Mouse (Mus musculus) heart, embryonic 13.5 days (tissue): ENCODE measurements around the gene Hoxd10. TPM values are rescaled to one million over a fixed set of nuclear protein-coding genes. Genes with fewer than 3 reads are reported as not detected.
A peak's percentile ranks its signal among the peaks of the same experiment; 100 is the strongest.

ENCODE experiments used
- ATAC-seq: fragments of 200-750 bp; cut with Nextera tagmentation; 2 replicates; pipeline ENCODE4 v1.8.0; 2017; ENCODE audit warnings: moderate TSS enrichment; ENCODE audit not compliant: insufficient number of reproducible peaks, low FRiP score, low TSS enrichment; ENCODE audit errors: extremely low read depth
- H3K27ac ChIP-seq: fragments of 300-500 bp; sonication (generic); replicated peaks from 2 replicates; pipeline ENCODE4 v1.5.1; 2015; ENCODE audit warnings: moderate library complexity, mild to moderate bottlenecking, inconsistent platforms
- H3K27me3 ChIP-seq: fragments of 300-500 bp; sonication (generic); replicated peaks from 2 replicates; pipeline ENCODE4 v1.6.1; 2015; ENCODE audit warnings: mild to moderate bottlenecking, inconsistent platforms
- H3K36me3 ChIP-seq: fragments of 300-500 bp; sonication (generic); 2 replicates; pipeline ENCODE4 v1.6.1; 2015; ENCODE audit warnings: mild to moderate bottlenecking, inconsistent platforms
- H3K4me1 ChIP-seq: fragments of 300-500 bp; sonication (generic); 2 replicates; pipeline ENCODE4 v1.6.1; 2015; ENCODE audit warnings: inconsistent platforms
- H3K4me2 ChIP-seq: fragments of 300-500 bp; sonication (generic); 2 replicates; pipeline ENCODE4 v1.6.1; 2015; ENCODE audit warnings: inconsistent platforms, mild to moderate bottlenecking, moderate library complexity
- H3K4me3 ChIP-seq: fragments of 300-500 bp; sonication (generic); 2 replicates; pipeline ENCODE4 v1.5.1; 2015; ENCODE audit warnings: moderate library complexity, mild to moderate bottlenecking, inconsistent platforms
- H3K9ac ChIP-seq: fragments of 300-500 bp; sonication (generic); 2 replicates; pipeline ENCODE4 v1.6.1; 2015; ENCODE audit warnings: inconsistent platforms, mild to moderate bottlenecking, moderate library complexity
- H3K9me3 ChIP-seq: fragments of 300-500 bp; sonication (generic); 2 replicates; pipeline ENCODE4 v1.6.1; 2016; ENCODE audit warnings: inconsistent platforms
- WGBS: fragments of 180-500 bp; shearing (Covaris S2); methylation state at CpG from one replicate; pipeline ENCODE4 v1.1.7; 2015; ENCODE audit warnings: mixed read lengths; 5-methylcytosine and 5-hydroxymethylcytosine counted together
- polyA plus RNA-seq: library from polyadenylated mRNA; unstranded; fragments of >200 nt; fragmentation: Nextera tagmentation; extraction: Ambion mirVana; gene quantifications from 2 replicates; pipeline ENCODE4 v1.2.1, GENCODE M21; 2015

Gene Hoxd10
- polyA plus RNA-seq, 1 experiment from 2014 or later, result 0.08 TPM

DNA sequence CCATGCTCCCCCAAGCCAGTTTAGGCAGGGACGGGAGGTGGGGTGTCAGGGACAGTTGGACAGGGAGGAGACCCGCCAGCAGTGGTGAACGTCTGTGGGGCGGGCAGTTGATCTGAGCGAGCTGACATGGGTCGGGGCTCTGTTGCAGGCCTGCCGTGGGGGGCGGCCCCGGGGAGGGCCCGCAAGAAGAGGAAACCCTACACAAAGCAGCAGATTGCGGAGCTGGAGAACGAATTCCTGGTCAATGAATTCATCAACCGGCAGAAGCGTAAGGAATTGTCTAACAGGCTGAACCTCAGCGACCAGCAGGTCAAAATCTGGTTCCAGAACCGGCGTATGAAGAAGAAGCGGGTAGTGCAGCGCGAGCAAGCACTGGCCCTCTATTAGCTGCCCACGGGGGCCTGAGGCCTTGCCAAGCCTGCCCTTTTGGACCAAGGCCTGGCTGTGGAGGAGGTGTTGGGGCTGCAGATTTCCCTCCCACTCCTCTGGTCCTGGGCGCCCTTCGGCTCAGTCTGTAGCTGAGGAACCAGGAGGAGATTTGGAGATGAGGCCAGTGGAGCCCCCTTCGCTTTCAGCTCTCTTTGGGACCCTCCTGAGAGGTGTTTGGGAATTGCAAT, 15.9 kb upstream of the Hoxd10 start:
- no peak for ATAC-seq
- Histone ChIP-seq H3K4me3 (no peak overlapping the region), H3K9ac (no peak overlapping the region), H3K27ac (no peak overlapping the region), H3K4me2 (no peak overlapping the region), H3K4me1 (peaks cover 13% of the 10 kb centered on the region), H3K27me3 (peaks cover 100% of the 10 kb centered on the region), H3K9me3 (no peaks in the 10 kb centered on the region), H3K36me3 (no peaks in the 10 kb centered on the region)
- WGBS, result 4% methylated on average over 24 of the region's 24 CpGs

- ATAC-seq, result no peak
- 3% methylated on average over 9 of the region's 9 CpGs for WGBS
- Histone ChIP-seq H3K4me2 (no peak overlapping the region), H3K4me3 (no peak overlapping the region), H3K27me3 (peaks cover 100% of the 10 kb centered on the region), H3K9me3 (no peaks in the 10 kb centered on the region), H3K36me3 (no peaks in the 10 kb centered on the region), H3K4me1 (peaks cover 13% of the 10 kb centered on the region), H3K9ac (no peak overlapping the region), H3K27ac (no peak overlapping the region)
These were observed 15.2 kb upstream of the Hoxd10 start for GRCm38 (mm10) chr2:74676376-74677052.

- H3K36me3 ChIP-seq, result no peaks in the 10 kb centered on the region
- H3K27me3 ChIP-seq, result peaks cover 100% of the 10 kb centered on the region
- H3K27ac ChIP-seq, result no peak overlapping the region
- H3K4me3 ChIP-seq, result no peak overlapping the region
- H3K9me3 ChIP-seq, result no peaks in the 10 kb centered on the region
- ATAC-seq, result no peak
- no peak overlapping the region for H3K9ac ChIP-seq
- no peak overlapping the region for H3K4me2 ChIP-seq
- H3K4me1 ChIP-seq, result peaks cover 18% of the 10 kb centered on the region
- 16% methylated on average over 2 of the region's 2 CpGs for WGBS
These were observed 14.6 kb upstream of the Hoxd10 start for GRCm38 (mm10) chr2:74677106-74677505.

GRCm38 (mm10) chr2:74678891-74679595, 12.7 kb upstream of the Hoxd10 start, which contains the start of gene Hoxd11:
Gene Hoxd11 (plus strand): TSS chr2:74679557.
- Histone ChIP-seq H3K9me3 (no peaks in the 10 kb centered on the region), H3K4me3 (peak within 1 kb of the TSS; percentile 10; the same call in 1 of the 2 replicates), H3K4me2 (peak within 1 kb of the TSS; percentile 17; the same call in 1 of the 2 replicates), H3K27me3 (peaks cover 100% of the 10 kb centered on the region), H3K9ac (no peak within 1 kb of the TSS), H3K36me3 (no peaks in the 10 kb centered on the region), H3K27ac (no peak within 1 kb of the TSS), H3K4me1 (peaks cover 22% of the 10 kb centered on the region)
- 2% methylated on average over 15 of the region's 15 CpGs for WGBS
- no peak for ATAC-seq

DNA sequence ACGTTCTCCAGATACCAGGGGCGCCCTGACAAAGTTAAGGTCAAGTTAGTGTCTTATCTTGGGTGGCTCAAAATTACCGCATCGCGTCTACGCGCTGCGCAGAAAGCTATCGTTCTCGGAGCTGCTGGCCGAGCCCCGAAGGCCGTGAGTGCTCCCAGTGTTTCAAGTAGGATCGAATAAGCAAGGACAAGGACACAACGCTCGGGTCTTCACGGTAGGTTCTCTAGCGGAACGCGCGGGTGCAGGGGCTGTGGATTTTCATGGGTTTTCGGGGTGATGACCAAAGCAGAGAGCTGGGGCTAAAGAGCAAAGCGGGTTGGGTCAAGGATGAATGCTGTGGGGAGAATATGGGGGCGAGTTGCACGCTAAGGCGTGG, 12.1 kb upstream of the Hoxd10 start:
- no peaks in the 10 kb centered on the region for H3K9me3 ChIP-seq
- H3K4me1 ChIP-seq, result peaks cover 22% of the 10 kb centered on the region
- ATAC-seq, result no peak
- H3K36me3 ChIP-seq, result no peaks in the 10 kb centered on the region
- peaks cover 100% of the 10 kb centered on the region for H3K27me3 ChIP-seq
- no peak overlapping the region for H3K9ac ChIP-seq
- H3K27ac ChIP-seq, result no peak overlapping the region
- WGBS, result under 1% methylated on average over 26 of the region's 26 CpGs
- H3K4me3 ChIP-seq, result peak overlapping the region; percentile 10; the same call in 1 of the 2 replicates
- peak overlapping the region; percentile 17; the same call in 1 of the 2 replicates for H3K4me2 ChIP-seq

DNA sequence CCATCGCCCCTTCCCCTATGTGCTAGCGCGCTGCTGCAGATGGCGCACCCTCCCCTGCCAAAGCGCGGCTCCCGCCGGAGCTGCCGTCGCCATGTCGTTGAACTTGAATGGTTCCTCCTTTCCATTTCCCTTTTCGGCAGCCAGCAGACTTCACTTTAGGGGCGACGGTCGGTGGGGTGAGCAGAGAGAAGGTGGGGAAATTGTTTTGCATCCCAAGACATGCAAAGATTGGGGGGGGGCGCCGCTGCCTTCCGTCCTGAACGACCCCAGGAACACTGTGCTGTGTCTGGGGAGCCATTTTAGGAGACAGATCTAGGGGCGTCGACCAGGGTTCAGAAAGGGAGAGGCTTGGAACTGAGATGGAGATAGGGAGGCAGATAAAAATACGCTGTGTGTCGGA, 11.7 kb upstream of the Hoxd10 start:
- no peak overlapping the region for H3K9ac ChIP-seq
- no peaks in the 10 kb centered on the region for H3K36me3 ChIP-seq
- peaks cover 100% of the 10 kb centered on the region for H3K27me3 ChIP-seq
- no peak for ATAC-seq
- H3K27ac ChIP-seq, result no peak overlapping the region
- 1% methylated on average over 23 of the region's 23 CpGs for WGBS
- peaks cover 22% of the 10 kb centered on the region for H3K4me1 ChIP-seq
- no peaks in the 10 kb centered on the region for H3K9me3 ChIP-seq
- H3K4me2 ChIP-seq, result peak overlapping the region; percentile 17; the same call in 1 of the 2 replicates
- H3K4me3 ChIP-seq, result peak overlapping the region; percentile 10; the same call in 1 of the 2 replicates

DNA sequence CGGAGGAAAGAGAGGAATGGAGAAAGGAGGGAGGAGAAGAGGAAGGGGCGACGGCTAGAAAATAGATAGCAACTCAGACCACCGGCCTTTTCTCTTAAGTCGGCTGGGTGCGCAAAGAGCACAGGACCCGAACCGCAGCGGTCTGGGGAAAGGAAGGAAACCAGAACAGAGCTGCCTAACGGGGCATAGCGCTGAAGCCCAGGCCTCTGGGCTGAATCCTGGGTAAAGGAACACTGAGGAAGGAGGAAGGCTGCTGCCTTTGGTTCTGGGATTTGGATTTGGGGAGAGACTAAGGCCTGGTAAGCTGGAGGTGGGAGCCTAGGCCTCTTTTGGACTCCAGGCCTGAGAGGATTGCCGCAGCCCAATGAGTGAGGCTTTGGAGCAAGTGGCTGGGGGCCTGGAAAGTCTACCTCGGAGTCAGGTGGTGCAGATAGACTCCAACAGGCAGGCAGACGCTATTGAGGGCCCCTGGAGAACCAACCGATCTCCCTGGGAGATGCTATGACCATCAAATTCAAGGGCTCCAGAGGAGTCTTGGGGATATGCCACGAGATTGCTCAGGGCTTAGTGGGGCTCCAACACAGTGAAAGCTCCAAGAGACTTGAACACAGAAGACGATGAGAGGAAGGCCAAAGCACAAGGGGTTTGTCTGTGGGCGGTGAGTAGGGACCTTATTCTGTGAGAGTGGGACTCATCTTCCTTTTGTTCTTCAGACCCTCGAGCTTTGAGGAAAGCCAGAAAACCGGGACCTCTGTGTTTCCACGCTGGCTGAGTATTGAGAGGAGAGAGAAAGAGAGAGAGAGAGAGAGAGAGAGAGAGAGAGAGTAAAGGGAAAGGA, 10.9 kb upstream of the Hoxd10 start:
- H3K4me3 ChIP-seq, result no peak overlapping the region
- no peak for ATAC-seq
- H3K27me3 ChIP-seq, result peaks cover 100% of the 10 kb centered on the region
- H3K4me2 ChIP-seq, result no peak overlapping the region
- no peak overlapping the region for H3K27ac ChIP-seq
- no peaks in the 10 kb centered on the region for H3K9me3 ChIP-seq
- no peaks in the 10 kb centered on the region for H3K36me3 ChIP-seq
- no peak overlapping the region for H3K9ac ChIP-seq
- peaks cover 22% of the 10 kb centered on the region for H3K4me1 ChIP-seq
- 2% methylated on average over 21 of the region's 21 CpGs for WGBS

DNA sequence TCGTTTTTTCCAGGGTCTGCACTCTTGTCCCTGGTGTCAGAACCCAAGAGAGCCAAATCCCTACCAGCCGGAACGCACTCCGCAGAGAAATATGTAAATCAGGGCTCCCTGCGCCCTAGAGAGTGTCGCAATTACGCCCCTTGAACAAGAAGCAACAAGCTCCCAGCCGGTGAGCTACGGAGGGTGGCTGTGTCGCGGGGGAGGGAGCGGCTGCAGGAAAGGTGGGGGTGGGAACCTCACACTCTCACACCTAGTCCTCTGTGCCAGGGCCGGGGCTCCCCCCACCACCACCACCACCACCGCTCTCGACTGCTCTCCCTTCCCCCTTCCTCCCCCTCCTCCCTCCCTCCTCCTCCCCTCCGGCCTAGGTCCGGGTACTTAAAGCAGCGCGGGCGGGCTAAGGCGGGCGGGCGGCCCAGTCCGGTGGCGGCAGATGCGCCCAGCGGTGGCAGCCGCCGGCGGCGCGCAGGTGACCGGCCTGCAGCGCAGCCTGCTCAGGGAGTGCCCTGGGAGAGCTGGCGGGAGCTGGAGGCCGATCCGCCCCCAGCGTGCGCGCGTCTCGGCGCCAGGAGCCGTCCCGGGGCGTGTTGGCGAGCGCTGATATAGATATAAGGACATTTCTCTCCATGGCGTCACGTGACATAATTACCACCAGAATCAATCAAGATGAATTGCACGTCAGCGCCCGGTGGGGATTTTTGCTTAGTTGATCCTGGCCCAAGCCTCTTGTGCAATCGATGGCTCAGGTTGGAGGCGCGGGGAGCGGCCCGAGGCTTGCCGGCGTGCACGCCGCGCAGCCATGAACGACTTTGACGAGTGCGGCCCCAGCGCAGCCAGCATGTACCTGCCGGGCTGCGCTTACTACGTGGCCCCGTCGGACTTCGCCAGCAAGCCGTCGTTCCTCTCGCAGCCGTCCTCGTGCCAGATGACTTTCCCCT, 9.9 kb upstream of the Hoxd10 start:
- ATAC-seq, result no peak
- H3K9ac ChIP-seq, result no peak overlapping the region
- no peaks in the 10 kb centered on the region for H3K9me3 ChIP-seq
- H3K4me1 ChIP-seq, result peaks cover 22% of the 10 kb centered on the region
- no peak overlapping the region for H3K27ac ChIP-seq
- WGBS, result under 1% methylated on average over 67 of the region's 78 CpGs
- H3K4me2 ChIP-seq, result peak overlapping the region; percentile 45
- H3K27me3 ChIP-seq, result peaks cover 99% of the 10 kb centered on the region
- peak overlapping the region; percentile 36 for H3K4me3 ChIP-seq
- no peaks in the 10 kb centered on the region for H3K36me3 ChIP-seq

- no peak overlapping the region for H3K27ac ChIP-seq
- H3K9me3 ChIP-seq, result no peaks in the 10 kb centered on the region
- peaks cover 99% of the 10 kb centered on the region for H3K27me3 ChIP-seq
- H3K9ac ChIP-seq, result no peak overlapping the region
- H3K4me1 ChIP-seq, result peaks cover 22% of the 10 kb centered on the region
- H3K36me3 ChIP-seq, result no peaks in the 10 kb centered on the region
- H3K4me3 ChIP-seq, result peak overlapping the region; percentile 36
- 2% methylated on average over 42 of the region's 51 CpGs for WGBS
- no peak for ATAC-seq
- peak overlapping the region; percentile 45 for H3K4me2 ChIP-seq
These were observed 8.9 kb upstream of the Hoxd10 start for GRCm38 (mm10) chr2:74682796-74683195.

DNA sequence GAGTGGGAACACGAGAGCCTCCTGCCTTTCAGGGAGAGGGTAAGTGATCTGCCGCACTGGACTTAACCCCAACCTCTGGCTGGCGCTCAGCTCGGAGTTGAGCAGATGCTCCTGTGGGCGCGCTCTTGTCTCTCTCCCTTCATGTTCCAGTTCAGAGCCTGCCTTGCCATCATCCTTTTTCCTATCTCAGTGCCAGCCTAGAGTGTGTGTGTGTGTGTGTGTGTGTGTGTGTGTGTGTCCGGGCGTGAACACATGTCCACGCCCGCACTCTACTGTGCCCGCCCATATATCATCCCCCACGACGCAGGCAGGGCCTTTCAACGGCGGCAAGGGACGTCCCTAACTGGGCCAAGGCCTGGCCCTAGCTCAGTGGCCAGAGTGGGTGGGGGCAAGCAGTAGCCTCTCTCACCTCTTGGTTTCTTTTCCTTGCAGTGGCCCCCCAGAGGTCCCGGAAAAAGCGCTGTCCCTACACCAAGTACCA, 8.2 kb upstream of the Hoxd10 start:
- no peaks in the 10 kb centered on the region for H3K36me3 ChIP-seq
- peaks cover 22% of the 10 kb centered on the region for H3K4me1 ChIP-seq
- no peak overlapping the region for H3K4me3 ChIP-seq
- no peak overlapping the region for H3K9ac ChIP-seq
- H3K4me2 ChIP-seq, result no peak overlapping the region
- H3K27me3 ChIP-seq, result peaks cover 99% of the 10 kb centered on the region
- no peak for ATAC-seq
- under 1% methylated on average over 18 of the region's 18 CpGs for WGBS
- H3K9me3 ChIP-seq, result no peaks in the 10 kb centered on the region
- H3K27ac ChIP-seq, result no peak overlapping the region
